Mouse (Mus musculus) layer of hippocampus, postnatal 36 days (tissue): ENCODE measurements around the gene Syt5. TPM values are rescaled to one million over a fixed set of nuclear protein-coding genes. Genes with fewer than 3 reads are reported as not detected.

Source experiments
- DNase-seq, 2 experiments: peaks; one replicate each; pipeline ENCODE4 v3.0.0; 2022
- microRNA-seq, 2 experiments: library from miRNA; unstranded; fragments of <30 nt; microRNA quantifications; one replicate each; pipeline ENCODE4 v1.2.0; 2021
- total RNA-seq, 2 experiments: library from RNA; stranded (reverse); gene quantifications; 2 replicates each; pipeline ENCODE4 v1.2.3; 2021

The Syt5 gene
- total RNA-seq, 2 experiments from 2014 or later, result 203 to 220 TPM

DNA sequence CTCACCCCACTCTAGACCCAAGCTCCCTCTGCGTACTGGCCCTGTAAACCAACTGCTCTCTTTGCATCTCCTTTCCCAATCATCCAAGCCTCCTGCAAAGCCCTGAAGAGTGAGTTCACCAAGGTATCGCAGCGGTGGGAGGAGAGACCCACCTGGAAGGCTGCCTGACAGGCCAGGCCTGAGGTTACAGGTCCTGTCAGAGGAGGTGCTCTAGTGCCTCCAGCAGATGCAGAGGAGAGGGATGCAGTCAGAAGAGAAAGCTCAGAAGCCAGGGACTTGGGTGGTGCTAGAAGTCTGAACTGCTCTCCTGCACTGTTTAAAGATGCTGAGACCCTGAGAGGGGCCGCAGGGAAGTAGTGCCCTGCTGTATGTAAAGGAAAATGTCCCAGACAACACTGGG is 48.3 kb downstream of the Syt5 start:
- DNase-seq, result no peak

DNA sequence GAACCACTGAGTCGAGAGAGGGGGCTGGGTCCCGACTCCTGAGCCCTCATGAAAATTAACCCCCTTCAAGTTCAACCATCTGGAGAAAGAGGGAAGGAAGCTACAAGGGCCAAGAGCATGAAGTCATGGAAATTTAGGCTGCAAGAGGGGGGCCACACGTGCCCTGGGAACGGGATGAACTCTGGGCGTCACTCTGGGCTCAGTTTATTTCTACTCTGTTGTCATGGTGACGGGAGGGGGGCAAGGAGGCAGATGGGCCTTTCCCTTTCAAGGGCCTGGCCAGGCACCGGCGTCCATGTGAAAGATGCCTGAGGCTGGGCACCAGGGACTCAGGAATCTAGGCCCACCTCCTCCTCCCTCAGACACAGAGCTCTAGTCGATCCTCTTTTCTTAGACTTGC is 49.1 kb downstream of the Syt5 start:
- DNase-seq, result no peak

DNA sequence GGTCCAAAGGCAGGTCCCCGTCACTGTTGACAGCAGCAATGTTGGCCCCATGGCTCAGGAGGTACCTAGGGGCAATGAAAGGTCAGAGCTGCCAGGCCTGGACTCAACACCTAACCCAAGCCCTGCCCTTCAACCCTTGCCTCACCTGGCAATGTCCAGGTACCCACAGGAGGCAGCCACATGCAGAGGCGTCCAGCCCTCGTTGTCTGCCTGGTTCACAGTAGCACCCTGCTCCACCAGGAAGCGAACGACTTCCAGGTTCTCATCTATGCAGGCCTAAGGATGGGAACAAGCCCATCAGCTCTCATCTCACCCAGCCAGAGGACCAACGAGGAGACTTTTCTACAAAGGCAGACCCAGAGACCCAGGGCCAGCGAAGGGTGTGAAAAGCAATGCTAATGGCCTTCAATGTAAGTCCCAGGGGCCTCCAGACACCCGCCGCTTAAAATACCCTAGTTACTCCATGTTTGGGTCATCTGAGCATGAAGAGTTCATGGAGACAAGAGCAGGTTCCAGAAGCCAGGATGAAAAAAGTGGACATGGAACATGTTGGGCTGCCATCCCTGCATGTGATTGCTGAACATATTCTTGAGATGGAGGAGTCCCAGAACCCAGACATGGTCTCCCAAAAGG is 50.0 kb downstream of the Syt5 start:
- no peak for DNase-seq

DNA sequence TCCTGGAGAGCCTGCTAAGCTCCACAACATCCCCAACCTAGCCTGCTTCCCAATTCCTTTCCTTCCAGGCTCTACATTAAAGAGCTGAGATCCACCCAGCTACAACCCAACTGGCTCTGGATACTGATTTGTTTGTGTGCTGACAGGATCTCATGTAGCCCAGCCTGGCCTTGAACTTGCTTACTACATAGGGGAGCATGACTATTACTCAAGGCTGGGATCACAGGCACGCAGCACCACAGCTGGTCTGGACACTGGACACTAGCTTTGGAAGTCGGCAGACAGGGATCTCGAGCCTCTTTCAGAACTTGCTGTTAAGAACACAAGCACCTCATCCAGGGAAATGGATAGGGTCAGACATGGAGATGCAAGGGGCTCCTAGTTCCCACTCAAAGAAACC is 50.9 kb downstream of the Syt5 start:
- no peak for DNase-seq

DNA sequence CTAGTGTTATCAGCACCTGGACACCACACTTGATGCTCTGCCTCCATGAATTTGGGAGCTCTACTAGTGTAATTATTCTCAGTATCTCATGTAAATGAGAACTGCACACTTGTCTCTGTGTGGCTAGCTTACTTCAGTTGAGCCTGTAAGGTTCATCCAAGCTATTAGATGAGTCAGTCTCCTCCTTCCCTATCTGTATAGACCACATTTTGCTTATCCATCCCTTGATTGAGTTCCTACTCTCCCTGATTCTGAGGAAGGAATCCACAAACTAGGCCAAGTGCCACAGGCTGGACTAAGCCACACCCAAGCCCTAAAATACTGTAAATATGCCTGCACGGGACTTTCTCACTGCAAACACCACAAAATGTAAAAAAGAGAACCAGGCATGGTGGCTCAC is 53.4 kb downstream of the Syt5 start:
- DNase-seq, result no peak

DNA sequence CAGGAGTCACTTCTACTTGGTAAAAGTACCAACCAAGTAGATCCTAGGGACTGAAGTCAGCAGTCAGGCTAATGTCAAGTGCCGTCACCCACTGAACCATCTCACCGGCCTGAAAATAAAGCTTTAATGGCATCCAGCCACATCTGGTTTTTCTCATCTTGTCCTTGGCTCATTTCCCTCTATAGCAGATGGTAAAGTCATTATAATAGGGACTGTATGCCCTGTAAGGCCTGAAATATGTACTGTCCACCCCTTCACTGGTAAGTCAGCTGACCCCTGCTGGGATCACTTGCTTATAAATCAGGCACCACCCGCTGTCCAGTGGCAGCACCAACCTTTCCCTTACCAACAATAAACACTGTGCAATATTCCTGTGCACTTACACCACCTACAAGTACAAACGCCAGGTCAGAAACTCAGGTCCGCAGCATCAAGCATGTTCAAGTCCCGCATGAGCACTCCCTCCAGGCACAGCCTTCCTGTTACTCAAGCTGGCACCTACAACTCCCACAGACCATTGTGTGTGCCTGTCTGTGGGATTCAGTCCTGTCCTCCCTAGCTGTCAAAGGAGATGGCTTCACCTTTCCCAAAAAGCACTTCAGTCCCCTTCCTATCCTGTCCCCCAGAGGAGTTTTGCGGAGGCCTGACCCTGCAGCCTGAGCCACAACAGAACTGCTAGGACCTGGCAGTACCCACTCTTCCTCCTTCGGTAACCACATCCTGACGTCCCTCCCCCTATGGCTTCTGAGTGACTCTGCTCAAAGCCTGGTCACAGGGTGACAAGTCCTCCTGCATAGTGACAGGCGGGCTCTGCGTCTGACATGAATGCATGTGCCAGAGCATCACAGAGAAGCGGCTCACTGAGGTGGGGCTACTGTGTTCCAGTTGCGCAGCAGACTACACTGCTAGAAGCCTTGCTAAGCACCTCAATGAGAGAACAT is 54.8 kb downstream of the Syt5 start:
- no peak for DNase-seq

DNA sequence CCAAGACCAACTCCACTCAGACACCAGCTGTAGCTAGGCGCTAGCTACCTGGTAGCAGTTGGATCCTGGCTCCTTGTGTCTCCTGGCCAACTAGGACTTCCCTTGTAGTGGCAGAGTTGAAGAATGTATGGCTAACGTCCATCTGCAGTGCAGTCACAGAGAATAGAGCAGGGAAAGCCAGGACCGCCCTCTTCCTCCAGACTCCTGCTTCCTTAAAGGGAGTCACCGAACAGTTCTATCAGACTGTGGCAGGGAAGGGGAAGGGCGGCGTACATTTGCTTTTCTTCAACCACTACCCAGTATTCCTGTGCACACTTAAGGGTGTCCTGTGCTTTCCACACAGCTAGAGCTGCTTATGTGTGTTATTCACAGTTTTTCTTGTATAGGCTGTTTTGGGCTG is 56.0 kb downstream of the Syt5 start:
- no peak for DNase-seq

Small RNA genes within 50 kb of the gene (microRNA-seq; reads per million reads assigned to microRNA genes)
- gene Gm23577, result 0 reads per million in 2 experiments

Other genes starting within 250 kb of the Syt5 start
- not detected for gene Ncr1, start 209.8 kb downstream of the Syt5 start, total RNA-seq
- gene Gp6, start 149.8 kb downstream of the Syt5 start, total RNA-seq, result not detected
- gene Rdh13, start 101.9 kb downstream of the Syt5 start, total RNA-seq, result 10 to 100 TPM; 26.6 to 27.8 TPM
- 1 to 10 TPM; 4.3 to 5.4 TPM for gene Eps8l1, start 86.9 kb downstream of the Syt5 start, total RNA-seq
- 100 to 1,000 TPM; 146 to 164 TPM for gene Ppp1r12c, start 45.9 kb downstream of the Syt5 start, total RNA-seq
- 1 to 10 TPM; 1.1 to 4.2 TPM for gene Tnnt1, start 31.2 kb downstream of the Syt5 start, total RNA-seq
- 1 to 10 TPM in 1 of 2 experiments, under 1 TPM in 1; 0.70 to 1.3 TPM for gene Tnni3, start 23.3 kb downstream of the Syt5 start, total RNA-seq
- under 1 TPM; 0.38 to 0.65 TPM for gene Dnaaf3, start 15.1 kb downstream of the Syt5 start, total RNA-seq
- gene Ptprh, start 56.5 kb upstream of the Syt5 start, total RNA-seq, result under 1 TPM; 0.28 to 0.40 TPM
- 10 to 100 TPM; 14.4 to 21.5 TPM for gene Tmem86b, start 83.9 kb upstream of the Syt5 start, total RNA-seq
- 100 to 1,000 TPM; 134 to 136 TPM for gene Ppp6r1, start 111.5 kb upstream of the Syt5 start, total RNA-seq
- 10 to 100 TPM; 85.2 to 87.6 TPM for gene Hspbp1, start 137.5 kb upstream of the Syt5 start, total RNA-seq
- gene Brsk1, start 143.1 kb upstream of the Syt5 start, total RNA-seq, result 100 to 1,000 TPM; 325 to 344 TPM
- under 1 TPM; 0.18 to 0.20 TPM for gene Tmem150b, start 177.7 kb upstream of the Syt5 start, total RNA-seq
- gene Kmt5c, start 192.6 kb upstream of the Syt5 start, total RNA-seq, result 10 to 100 TPM; 35.3 to 38.7 TPM
- gene Cox6b2, start 205.6 kb upstream of the Syt5 start, total RNA-seq, result 1 to 10 TPM; 3.3 to 6.2 TPM
- gene Fam71e2, start 223.8 kb upstream of the Syt5 start, total RNA-seq, result not detected
- under 1 TPM in 1 of 2 experiments, not detected in 1; 0.47 TPM for gene Il11, start 235.3 kb upstream of the Syt5 start, total RNA-seq
- gene Tmem190, start 235.4 kb upstream of the Syt5 start, total RNA-seq, result not detected
- gene Tmem238, start 242.1 kb upstream of the Syt5 start, total RNA-seq, result 1 to 10 TPM; 1.4 to 2.0 TPM
- 100 to 1,000 TPM; 454 to 487 TPM for gene Rpl28, start 245.3 kb upstream of the Syt5 start, total RNA-seq